Mouse (Mus musculus) kidney, embryonic 14.5 days (tissue): Measurements from ENCODE around the gene Bcr. TPM values are rescaled to one million over a fixed set of nuclear protein-coding genes. Genes with fewer than 3 reads are reported as not detected.

Source experiments
- ATAC-seq: fragments of 200-750 bp; cut with Nextera tagmentation; 2 replicates; pipeline ENCODE4 v1.8.0; 2017; ENCODE audit warnings: moderate number of reproducible peaks, mild to moderate bottlenecking, moderate TSS enrichment, moderate library complexity; ENCODE audit not compliant: low FRiP score, low TSS enrichment
- H3K27ac ChIP-seq: fragments of 300-500 bp; sonication (generic); 2 replicates; pipeline ENCODE4 v1.5.1; 2014; ENCODE audit warnings: low read depth, mild to moderate bottlenecking, low read length, moderate library complexity, mixed read lengths
- H3K27me3 ChIP-seq: fragments of 300-500 bp; sonication (generic); 2 replicates; pipeline ENCODE4 v1.6.1; 2014; ENCODE audit warnings: mild to moderate bottlenecking, low read length; ENCODE audit not compliant: control insufficient read depth, insufficient read depth
- H3K36me3 ChIP-seq: fragments of 300-500 bp; sonication (generic); 2 replicates; pipeline ENCODE4 v1.6.1; 2014; ENCODE audit warnings: low read length, mixed read lengths; ENCODE audit not compliant: control insufficient read depth, insufficient read depth
- H3K4me1 ChIP-seq: fragments of 300-500 bp; sonication (generic); 2 replicates; pipeline ENCODE4 v1.6.1; 2014; ENCODE audit warnings: low read length, mixed read lengths; ENCODE audit not compliant: control insufficient read depth, insufficient read depth
- H3K4me2 ChIP-seq: fragments of 300-500 bp; sonication (generic); replicated peaks from 2 replicates; pipeline ENCODE4 v1.6.1; 2014; ENCODE audit warnings: low read depth, mild to moderate bottlenecking, low read length
- H3K4me3 ChIP-seq: fragments of 300-500 bp; sonication (generic); 2 replicates; pipeline ENCODE4 v1.5.1; 2014; ENCODE audit warnings: mild to moderate bottlenecking, low read length
- H3K9ac ChIP-seq: fragments of 300-500 bp; sonication (generic); 2 replicates; pipeline ENCODE4 v1.6.1; 2014; ENCODE audit warnings: low read depth, mild to moderate bottlenecking, low read length, moderate library complexity
- H3K9me3 ChIP-seq: fragments of 300-500 bp; sonication (generic); 2 replicates; pipeline ENCODE4 v1.6.1; 2016; ENCODE audit warnings: low read length; ENCODE audit not compliant: control insufficient read depth
- WGBS: fragments of 180-500 bp; shearing (Covaris S2); extraction: QIAGEN DNeasy Blood & Tissue Kit; methylation state at CpG from one replicate; pipeline ENCODE4 v1.1.7; 2014; 5-methylcytosine and 5-hydroxymethylcytosine counted together
- polyA plus RNA-seq: library from polyadenylated mRNA; unstranded; fragments of >200 nt; fragmentation: Nextera tagmentation; extraction: Ambion mirVana; gene quantifications from 2 replicates; pipeline ENCODE4 v1.2.1, GENCODE M21; 2014

Bcr gene
- polyA plus RNA-seq, 1 experiment from 2014 or later, result 10.0 TPM

DNA sequence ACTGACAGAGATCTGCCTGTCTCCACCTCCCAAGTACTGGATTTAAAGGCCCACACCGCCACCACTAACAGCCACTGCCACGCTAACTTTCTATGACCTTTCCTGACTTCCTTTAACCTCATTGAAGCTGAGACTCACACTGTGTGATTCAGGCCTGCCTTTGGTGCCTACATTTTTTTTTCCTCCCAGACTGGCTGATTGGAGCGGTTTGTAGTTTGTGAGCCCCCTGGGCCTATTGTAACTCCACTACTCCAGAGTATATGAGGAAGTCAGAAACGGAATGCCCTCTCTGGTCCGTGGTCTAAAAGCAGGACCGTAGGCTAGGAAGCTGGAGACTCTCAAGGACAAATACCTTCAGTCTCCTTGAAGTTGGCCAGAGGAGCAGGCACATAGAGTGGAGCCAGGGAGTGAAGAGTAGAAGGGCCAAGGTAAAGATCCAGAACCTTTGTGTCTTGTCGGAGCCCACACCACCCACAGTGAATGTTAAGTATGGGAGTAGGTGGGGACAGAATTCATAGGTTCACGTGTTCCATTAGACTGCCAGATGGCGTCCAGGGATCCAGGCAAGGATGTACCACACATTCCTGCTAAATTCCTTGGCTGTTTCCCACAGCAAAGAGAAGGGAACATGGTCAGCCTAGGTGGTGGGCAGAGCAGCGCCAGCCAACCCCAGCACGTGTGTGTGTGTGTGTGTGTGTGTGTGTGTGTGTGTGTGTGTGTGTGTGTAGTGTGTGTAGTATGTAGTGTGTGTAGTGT, 51.2 kb downstream of the Bcr start:
- H3K36me3 ChIP-seq, result no peaks in the 10 kb centered on the region
- 86% methylated on average over 11 of the region's 11 CpGs for WGBS
- H3K4me3 ChIP-seq, result no peak overlapping the region
- H3K27me3 ChIP-seq, result no peaks in the 10 kb centered on the region
- H3K9ac ChIP-seq, result no peak overlapping the region
- ATAC-seq, result no peak
- peaks cover 5% of the 10 kb centered on the region for H3K4me1 ChIP-seq
- no peaks in the 10 kb centered on the region for H3K9me3 ChIP-seq
- no peak overlapping the region for H3K4me2 ChIP-seq
- H3K27ac ChIP-seq, result no peak overlapping the region

DNA sequence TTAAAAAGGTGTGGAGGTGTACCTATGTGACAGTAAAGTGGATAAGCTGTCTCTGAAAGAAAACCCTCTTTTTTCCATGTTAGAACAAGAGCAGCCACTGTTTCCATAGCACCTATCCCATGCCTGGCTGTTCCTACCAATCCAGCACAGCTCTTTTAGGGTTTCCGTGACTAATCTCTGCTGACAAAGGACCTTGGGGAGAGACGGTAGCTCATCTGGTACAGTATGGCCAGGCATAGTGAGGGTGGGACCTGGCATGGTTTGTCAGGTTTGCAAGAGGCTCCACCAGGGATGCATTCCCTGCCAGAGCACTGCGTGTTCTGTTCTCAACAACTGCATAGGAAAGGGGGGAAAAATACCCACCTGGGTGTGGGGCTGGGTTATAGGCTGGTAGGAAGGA, 52.0 kb downstream of the Bcr start:
- no peaks in the 10 kb centered on the region for H3K9me3 ChIP-seq
- WGBS, result 88% methylated on average over 3 of the region's 3 CpGs
- H3K4me1 ChIP-seq, result no peaks in the 10 kb centered on the region; the same call in 1 of the 2 replicates
- no peak for ATAC-seq
- no peaks in the 10 kb centered on the region for H3K27me3 ChIP-seq
- no peak overlapping the region for H3K4me2 ChIP-seq
- no peaks in the 10 kb centered on the region for H3K36me3 ChIP-seq
- H3K9ac ChIP-seq, result no peak overlapping the region
- no peak overlapping the region for H3K4me3 ChIP-seq
- no peak overlapping the region for H3K27ac ChIP-seq

DNA sequence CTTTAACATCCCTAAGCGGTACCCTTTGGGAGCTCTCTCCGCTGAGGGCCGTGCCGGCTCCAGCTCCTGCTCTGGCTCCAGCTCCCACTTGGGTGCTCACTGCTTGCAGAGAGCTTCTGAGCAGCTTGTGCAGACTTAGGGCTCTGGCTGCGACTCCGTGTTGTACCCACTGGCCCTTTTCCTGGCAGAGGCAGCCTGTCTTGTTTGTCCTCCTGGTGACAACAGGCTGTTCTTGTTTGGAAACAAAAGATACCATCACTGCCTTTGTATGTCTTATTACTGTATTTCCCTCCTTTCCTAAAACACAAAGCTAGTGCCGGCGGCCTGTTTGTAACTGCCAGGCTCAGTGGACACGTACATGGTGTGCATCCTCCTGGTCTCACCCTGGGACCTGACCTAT, 53.2 kb downstream of the Bcr start:
- Histone ChIP-seq H3K9ac (no peak overlapping the region), H3K27me3 (no peaks in the 10 kb centered on the region), H3K4me2 (no peak overlapping the region), H3K9me3 (no peaks in the 10 kb centered on the region), H3K4me1 (no peaks in the 10 kb centered on the region), H3K36me3 (no peaks in the 10 kb centered on the region), H3K27ac (no peak overlapping the region), H3K4me3 (no peak overlapping the region)
- 86% methylated on average over 9 of the region's 9 CpGs for WGBS
- ATAC-seq, result no peak

- H3K4me3 ChIP-seq, result no peak overlapping the region
- no peaks in the 10 kb centered on the region for H3K27me3 ChIP-seq
- ATAC-seq, result no peak
- no peaks in the 10 kb centered on the region for H3K4me1 ChIP-seq
- H3K4me2 ChIP-seq, result no peak overlapping the region
- H3K9ac ChIP-seq, result no peak overlapping the region
- H3K36me3 ChIP-seq, result no peaks in the 10 kb centered on the region
- no peaks in the 10 kb centered on the region for H3K9me3 ChIP-seq
- no peak overlapping the region for H3K27ac ChIP-seq
- 72% methylated on average over 5 of the region's 5 CpGs for WGBS
These were observed 54.8 kb downstream of the Bcr start for GRCm38 (mm10) chr10:75115240-75115639.

DNA sequence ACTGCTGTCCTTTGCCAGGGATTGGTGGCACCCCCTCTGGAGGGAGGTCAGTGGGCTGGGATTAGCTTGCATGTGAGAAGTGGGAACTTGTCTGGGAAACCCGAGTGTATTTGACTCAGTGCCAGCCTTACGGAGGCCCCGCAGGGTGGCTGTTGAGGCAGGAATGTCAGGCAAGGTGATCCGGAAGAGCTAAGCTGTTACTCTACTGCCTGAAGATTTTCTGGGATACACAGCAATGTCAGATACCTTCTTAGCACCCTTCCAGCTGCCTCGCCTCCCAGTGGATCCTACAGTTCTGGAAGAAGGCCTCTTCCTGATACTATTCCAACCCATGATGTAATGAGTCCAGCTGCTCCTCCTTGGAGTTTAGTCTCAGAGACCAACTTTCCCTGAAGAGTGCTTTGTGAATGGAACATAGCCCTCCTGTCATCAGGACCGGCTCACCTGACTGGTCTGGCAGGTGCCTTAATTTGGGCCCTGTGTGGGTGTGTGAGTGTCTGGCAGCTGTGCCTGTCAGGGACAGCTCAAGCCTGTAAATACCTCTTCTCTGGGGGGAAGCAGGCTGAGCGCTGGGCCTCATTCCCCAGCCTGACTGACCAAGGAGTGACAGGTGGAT, 56.6 kb downstream of the Bcr start:
- Histone ChIP-seq H3K4me3 (no peak overlapping the region), H3K9me3 (no peaks in the 10 kb centered on the region), H3K27me3 (no peaks in the 10 kb centered on the region), H3K27ac (no peak overlapping the region), H3K9ac (no peak overlapping the region), H3K36me3 (no peaks in the 10 kb centered on the region), H3K4me2 (no peak overlapping the region), H3K4me1 (0 out of 2 replicates have a peak, but pooled peaks cover 3% of the 10 kb centered on the region)
- WGBS, result 70% methylated on average over 7 of the region's 7 CpGs
- no peak for ATAC-seq

DNA sequence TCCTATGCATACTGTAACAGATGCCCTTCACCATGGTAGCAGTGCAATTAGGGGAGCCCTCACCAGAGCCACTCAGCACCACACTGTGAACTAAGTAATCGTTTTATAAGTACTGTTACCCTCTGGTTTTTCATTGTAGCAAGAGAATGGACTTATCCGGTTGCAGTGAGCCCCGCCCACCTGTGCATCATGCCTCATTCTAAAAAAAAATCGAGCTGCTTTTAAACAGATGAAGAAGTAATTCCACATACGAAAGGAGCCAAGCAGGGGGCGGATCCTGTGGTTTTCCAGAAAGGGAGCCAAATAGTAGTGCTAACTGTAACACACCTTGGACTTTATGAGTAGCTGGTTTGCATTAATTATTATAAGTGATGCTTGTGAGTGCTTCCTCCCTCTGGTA, 58.1 kb downstream of the Bcr start:
- no peak overlapping the region for H3K4me2 ChIP-seq
- H3K4me1 ChIP-seq, result 0 out of 2 replicates have a peak, but pooled peaks cover 3% of the 10 kb centered on the region
- no peak overlapping the region for H3K4me3 ChIP-seq
- no peak for ATAC-seq
- no peaks in the 10 kb centered on the region for H3K36me3 ChIP-seq
- no peaks in the 10 kb centered on the region for H3K9me3 ChIP-seq
- no peak overlapping the region for H3K27ac ChIP-seq
- no peak overlapping the region for H3K9ac ChIP-seq
- no peaks in the 10 kb centered on the region for H3K27me3 ChIP-seq
- 84% methylated on average over 6 of the region's 6 CpGs for WGBS

GRCm38 (mm10) chr10:75119396-75119795, 59.0 kb downstream of the Bcr start:
- ATAC-seq, result no peak
- WGBS, result 85% methylated on average over 3 of the region's 3 CpGs
- 0 out of 2 replicates have a peak, but pooled peaks cover 3% of the 10 kb centered on the region for H3K4me1 ChIP-seq
- H3K27ac ChIP-seq, result no peak overlapping the region
- H3K36me3 ChIP-seq, result no peaks in the 10 kb centered on the region
- no peak overlapping the region for H3K4me2 ChIP-seq
- H3K9ac ChIP-seq, result no peak overlapping the region
- H3K4me3 ChIP-seq, result no peak overlapping the region
- H3K9me3 ChIP-seq, result no peaks in the 10 kb centered on the region
- no peaks in the 10 kb centered on the region for H3K27me3 ChIP-seq

DNA sequence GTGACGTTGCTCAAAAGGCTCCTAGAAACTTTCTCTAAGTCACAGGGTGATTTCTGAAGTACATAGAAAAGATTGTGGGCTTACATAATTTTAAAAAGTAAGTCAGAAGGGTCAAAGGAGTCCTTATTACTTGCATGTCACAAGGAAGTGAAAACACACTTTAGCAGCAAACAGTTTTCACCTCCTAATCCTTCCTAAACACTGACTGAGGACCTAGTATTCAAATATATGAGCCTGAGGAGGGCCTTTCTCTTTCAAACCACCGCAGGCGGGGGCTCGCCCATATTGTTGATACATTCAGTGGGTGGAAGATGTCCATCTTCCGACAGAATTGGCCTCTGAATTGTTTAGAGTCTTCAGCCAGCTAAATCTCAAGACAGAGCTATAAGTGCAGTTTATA, 59.8 kb downstream of the Bcr start:
- ATAC-seq, result no peak
- Histone ChIP-seq H3K4me2 (no peak overlapping the region), H3K27me3 (no peaks in the 10 kb centered on the region), H3K27ac (no peak overlapping the region), H3K9ac (no peak overlapping the region), H3K4me3 (no peak overlapping the region), H3K4me1 (0 out of 2 replicates have a peak, but pooled peaks cover 3% of the 10 kb centered on the region), H3K9me3 (no peaks in the 10 kb centered on the region), H3K36me3 (peaks cover 4% of the 10 kb centered on the region; the same call in 1 of the 2 replicates)
- WGBS, result 88% methylated on average over 5 of the region's 5 CpGs

DNA sequence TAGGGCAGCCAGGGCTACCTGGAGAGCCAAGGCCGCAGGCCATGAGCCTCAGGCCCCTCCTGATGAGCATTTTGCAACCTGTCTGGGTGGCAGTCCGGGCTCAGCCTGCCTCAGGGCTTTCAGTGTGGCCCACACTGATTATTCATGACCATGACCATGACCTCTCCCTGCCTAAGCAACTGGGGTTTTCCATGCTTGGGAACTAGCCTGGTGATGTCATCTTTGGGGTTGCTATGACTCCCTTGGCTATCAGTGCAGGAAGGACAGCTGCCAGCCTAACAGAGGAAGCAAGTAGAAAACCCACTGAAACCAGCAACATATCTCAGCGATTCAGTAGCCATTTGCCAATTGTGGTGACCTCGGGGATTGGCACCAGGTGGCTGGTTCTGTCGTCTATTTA, 60.6 kb downstream of the Bcr start:
- ATAC-seq, result peak; percentile 67
- Histone ChIP-seq H3K9ac (no peak overlapping the region), H3K36me3 (peaks cover 12% of the 10 kb centered on the region), H3K4me1 (0 out of 2 replicates have a peak, but pooled peaks cover 3% of the 10 kb centered on the region), H3K4me3 (no peak overlapping the region), H3K27ac (no peak overlapping the region), H3K9me3 (no peaks in the 10 kb centered on the region), H3K27me3 (no peaks in the 10 kb centered on the region), H3K4me2 (no peak overlapping the region)
- 73% methylated on average over 5 of the region's 5 CpGs for WGBS
